Mouse (Mus musculus) spleen, adult 12 weeks (tissue): ENCODE data around the gene Ttc3.

ENCODE experiments used
- DNase-seq: peaks from one replicate; pipeline ENCODE4 v3.0.0; 2022; ENCODE audit warnings: low spot score

Gene Ttc3

DNA sequence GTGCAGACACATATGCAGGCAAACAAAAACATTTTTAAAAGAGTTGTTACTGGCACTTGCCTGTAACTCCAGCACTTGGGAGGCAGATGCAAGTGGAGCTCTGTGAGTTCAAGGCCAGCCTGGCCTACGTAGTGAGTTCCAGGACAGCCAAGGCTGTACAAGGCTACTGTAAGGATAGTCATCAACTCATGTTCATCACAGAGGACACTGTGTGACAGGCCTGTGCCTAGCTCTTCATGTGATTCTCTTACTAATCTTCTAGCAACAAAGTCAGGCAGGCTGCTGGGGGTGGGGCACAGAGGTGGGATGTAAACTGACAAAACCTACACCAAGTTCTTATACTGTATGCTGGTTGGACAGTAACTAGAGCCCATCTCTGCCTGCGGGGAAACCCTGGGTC, 136.7 kb downstream of the Ttc3 start:
- no peak for DNase-seq

DNA sequence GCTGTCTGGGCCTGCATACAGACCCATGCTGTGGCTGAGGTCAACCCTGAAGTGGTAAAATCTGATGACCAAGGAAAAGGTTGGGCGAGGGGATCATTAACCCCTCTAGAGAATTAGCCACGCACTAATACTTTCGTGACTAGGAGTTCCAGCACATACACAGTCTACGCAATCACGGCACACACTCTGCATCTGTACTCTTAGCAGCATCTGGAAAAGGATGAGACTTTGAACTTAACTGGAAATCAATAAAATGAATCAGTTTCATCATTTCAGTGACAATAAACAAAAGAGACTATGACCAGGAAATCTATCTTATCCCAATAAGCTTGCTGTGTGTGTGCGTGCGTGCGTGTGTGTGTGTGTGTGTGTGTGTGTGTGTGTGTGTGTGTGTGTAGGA, 138.4 kb downstream of the Ttc3 start:
- DNase-seq: no peak

DNA sequence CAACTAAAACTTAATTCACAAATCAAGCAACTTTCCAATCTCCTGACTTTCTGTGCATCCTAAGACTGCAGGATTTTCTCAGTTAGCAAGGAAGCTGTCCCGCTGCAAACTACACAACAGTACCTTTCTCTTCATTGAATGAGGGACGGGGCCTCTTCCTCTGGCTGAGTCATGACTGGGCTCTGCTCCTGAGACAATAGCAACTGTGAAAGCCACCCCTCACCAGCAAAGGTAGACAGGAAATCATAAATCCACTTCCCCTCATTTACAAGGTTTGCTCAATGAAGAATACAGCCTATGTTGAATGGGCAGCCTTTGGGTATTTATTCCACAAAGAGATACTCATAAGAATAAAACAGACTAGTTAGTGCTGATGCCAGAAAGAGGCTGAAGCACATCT, 139.6 kb downstream of the Ttc3 start:
- DNase-seq: no peak

DNA sequence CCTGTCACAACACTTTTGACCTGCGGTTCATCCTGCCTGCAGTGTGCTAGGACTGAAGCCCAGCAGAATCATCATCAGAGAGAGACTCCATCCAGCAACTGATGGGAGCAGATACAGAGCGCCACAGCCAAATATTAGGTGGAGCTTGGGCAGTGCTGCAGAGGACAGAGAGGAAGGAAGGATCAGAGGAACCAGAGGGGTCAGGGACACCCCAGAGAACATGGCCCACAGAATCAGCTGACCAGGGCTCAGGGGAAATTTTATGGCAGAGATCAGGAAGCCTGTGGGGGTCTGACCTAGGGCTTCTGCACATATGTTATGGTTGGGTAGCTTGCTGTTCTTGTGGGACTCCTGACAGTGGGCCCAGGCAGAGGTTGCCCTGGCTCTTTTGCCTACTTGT, 147.2 kb downstream of the Ttc3 start:
- DNase-seq: no peak
